Mouse (Mus musculus) heart, adult 9 months (tissue): ENCODE results near the gene Gm49342.
"Not testable (repeated sequence)": the region's sequence is repeated elsewhere in the genome, so short reads cannot be mapped to it uniquely, and the experiment has no call there.

ENCODE experiments used
- DNase-seq, 2 experiments: peaks; one replicate each; pipeline ENCODE4 v3.0.0; 2022; ENCODE audit warnings: low spot score in 2 of 2

Gm49342 gene

DNA sequence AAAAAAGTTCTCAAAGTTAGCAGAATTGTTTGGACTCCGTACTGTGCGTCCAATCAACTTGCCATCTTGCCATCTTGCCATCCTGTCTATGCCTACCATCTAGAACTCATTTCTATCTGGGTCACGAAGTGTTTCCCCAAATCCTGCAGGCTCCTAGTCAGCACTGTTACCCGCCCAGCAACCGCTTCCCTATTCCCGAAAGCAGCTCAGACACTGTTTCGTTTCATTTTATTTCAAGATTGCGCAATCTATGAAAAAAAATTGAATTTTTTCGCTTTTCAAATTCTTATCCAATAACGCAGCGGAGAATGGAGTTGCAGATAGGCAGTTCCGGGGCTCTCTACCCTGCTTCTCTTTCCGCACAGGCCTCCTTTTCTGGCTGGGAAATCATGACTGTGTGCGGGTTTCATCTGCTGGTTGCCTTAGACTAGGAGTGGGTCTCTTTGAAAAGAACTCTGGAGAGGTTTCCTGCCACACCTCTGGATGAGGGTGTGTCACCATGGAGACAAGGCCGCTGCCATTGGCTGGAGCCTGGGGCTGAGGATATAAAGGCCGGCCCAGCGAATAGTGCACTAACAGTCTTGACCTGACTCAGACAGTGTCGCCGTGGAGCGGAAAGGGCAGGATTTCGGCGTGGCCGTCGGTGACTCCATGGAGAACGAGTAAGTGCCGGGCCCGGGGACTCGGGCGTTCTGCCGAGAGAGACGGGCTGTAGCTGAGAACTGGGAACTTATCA, at the start of gene Gm49342:
Gm49342 (plus strand) TSS at position 586 of the 736 bp plus-strand sequence.
- DNase-seq: peak; percentile 97 to 98

DNA sequence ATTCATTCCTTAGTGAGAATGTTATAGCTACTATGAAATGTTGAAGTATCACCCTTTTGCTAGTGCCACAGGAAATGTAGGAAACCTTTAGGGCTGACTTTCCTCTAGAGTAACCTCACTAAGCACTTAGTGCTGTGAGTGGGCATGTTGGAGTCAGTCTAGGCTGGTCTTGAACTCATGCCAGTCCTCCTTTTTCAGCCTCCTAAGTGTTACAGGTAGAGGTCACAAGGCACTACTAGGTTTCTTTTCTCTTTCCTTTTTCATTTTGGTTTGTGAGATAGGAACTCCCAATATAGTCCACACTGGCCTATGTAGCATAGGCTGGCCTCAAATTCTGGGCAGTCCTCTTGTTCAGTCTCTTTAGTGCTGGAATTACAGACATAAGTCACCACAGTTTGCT, 48.9 kb upstream of the Gm49342 start:
- no peak for DNase-seq

DNA sequence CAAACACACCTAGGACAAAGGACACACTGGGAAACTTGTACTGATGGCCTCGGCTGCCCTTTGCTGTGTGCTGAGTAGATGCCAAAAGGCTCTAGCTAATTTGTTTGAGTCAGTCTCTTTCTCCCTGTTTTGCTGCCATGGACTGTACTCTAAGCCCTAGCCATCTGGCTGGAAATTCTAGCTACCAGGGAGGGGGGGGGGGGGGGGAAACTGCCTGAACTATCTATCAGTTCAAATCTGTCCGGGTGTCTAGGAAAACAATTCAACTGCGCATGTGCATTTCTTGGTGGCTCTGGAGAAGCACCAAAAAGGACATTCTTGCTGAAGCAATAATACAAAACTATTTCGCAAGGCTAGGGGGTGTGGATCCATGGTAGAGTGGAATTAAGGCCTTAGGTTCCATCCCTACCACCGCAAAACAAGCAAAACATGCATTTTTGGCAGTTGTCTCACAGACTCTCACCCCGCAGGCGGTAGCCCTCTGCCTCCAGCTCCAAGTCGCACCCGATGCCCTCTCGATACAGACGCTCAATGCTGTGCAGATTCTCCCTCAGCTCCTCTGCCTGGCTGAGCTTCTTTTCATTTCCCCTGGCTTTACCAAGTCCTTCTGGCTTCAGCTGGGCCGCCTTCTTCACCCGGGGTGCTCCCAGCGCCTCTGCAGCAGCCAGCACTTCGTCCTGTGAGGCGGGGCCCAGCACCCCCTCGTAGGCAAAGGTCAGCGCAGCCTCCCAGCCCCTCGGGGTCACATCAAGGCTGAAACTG, 48.2 kb upstream of the Gm49342 start:
- peak; percentile 87 to 88 for DNase-seq

DNA sequence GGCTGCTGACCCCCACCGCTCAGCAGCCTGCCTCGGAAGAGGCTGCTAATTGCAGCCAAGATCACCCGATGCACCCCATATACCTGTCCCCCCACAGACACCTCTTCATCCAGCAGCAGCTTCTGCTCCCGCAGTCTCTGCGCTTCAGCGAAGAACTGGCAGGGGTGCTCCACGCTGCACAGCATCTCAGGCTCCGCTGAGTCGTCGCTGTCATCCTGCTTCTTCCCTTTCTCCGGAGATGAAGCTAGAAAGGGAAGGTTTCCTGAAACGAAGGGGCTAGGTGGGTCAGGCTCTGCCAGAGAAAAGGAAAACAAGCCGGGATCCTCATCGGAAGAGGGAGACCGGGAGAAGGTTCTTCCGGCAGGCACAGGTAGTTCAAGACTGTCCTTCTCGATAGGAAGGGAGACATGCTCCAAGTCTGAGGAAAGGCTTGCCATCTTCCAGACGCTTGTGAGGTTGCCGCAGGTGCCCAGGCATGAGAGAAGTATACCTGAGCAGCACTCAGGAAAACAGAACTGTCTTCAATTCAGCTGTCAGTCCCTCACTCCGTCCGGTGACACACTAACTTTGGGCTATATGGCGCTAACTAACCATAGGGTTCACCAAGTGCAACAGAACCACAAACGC, 47.5 kb upstream of the Gm49342 start:
- DNase-seq: no peak

DNA sequence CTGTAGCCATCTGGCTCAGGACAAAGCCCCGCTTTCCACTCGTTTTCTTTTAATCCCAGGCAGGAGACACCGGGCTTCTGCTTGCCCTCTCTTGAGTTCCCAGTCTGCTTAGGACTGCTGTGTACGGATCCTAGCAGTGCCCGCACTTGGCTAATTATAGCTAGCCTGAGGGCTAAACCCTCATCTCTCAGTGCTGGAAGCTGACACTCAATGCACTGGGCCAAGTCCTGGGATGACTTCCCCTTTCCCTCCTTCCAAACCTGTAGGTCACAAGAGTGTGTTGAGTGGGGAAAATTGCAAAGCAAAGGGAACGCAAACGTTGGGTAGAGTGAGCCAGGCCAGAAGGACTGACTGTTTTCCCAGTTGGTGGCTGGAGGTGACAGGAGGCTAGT, 46.9 kb upstream of the Gm49342 start, which contains the start of gene Klhl33:
Klhl33 (minus strand) TSS at position 134 of the 392 bp plus-strand sequence.
- peak; percentile 32 to 46 for DNase-seq

DNA sequence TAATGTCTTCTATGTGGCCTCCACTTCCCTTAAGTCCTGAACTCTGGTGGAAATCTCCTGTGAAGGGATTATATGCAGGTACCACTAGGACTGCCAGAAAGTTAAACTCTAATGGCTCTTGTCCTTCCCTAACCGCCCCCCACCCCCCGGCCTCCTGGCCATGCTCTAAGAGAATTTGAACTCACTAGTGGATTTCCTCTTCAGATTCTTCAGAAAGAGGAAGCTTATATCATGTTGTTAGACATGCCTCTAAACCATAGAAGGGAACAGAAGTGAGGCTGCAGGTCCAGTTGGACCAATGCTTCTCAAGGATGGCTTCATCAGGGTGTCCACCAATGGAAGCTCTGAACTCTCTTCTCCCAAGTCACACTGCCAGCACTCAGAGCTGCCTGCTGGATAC, 46.3 kb upstream of the Gm49342 start:
- not testable (repeated sequence) for DNase-seq

DNA sequence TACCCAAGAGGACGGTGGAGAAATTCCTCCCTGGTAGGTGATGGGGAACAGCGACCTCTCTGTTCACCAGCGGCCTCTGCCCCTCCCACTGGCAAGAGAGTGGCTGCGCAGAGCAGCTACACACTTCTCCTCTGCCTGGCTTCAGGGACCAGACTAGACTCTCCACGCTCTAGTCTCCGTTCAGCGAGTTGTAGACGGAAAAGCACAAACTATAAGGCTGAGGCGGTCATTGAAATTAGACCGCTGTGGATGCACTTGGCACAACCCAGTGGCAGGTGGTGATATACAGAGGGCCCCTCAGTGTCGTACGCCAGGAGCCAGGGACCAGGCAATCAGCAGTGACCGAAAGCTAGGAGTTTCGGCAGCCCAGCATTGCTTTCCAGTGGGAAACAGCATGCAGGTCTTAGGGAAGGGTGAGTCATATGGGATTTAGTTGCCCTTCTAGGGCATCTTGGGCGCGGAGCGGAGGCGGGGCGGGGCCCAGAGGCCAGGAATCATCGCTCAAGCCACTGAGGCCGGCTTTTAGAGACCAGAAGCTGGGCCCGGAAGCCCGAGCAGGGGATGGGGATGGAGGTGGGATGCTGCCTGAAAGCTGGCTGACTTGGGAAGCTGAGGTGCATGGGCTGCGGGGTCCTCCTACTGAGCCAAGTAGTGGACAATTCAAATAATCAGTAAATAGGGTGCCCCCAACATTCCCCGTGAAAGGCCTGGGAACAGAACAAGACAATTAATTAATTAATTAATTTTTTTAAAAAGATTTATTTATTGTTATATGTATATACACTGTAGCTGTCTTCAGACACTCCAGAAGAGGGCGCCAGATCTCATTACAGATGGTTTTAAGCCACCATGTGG, 40.1 kb upstream of the Gm49342 start:
- no peak for DNase-seq

DNA sequence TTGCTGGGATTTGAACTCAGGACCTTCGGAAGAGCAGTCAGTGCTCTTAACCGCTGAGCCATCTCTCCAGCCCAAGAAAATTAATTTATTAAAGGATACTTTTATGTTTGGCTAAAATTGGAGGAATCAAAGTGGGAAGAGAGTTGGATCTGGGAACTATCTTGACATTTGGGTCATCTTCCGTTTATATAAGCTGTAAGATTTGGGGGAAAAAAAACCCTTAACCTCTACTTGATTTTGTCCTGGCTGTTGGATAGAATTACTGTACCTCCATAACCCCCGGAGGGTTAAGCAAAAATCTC, 39.5 kb upstream of the Gm49342 start:
- no peak for DNase-seq

DNA sequence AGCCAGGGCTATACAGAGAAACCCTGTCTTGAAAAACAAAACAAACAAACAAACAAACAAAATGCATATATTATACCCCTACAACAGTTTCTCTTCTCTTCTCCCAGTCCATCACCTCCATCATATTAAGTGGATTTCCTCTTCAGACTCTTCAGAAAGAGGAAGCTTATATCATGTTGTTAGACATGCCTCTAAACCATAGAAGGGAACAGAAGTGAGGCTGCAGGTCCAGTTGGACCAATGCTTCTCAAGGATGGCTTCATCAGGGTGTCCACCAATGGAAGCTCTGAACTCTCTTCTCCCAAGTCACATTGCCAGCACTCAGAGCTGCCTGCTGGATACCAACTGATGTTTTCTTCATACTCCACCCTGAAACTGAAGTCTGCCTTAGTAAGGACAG, 39.0 kb upstream of the Gm49342 start:
- DNase-seq: not testable (repeated sequence)

DNA sequence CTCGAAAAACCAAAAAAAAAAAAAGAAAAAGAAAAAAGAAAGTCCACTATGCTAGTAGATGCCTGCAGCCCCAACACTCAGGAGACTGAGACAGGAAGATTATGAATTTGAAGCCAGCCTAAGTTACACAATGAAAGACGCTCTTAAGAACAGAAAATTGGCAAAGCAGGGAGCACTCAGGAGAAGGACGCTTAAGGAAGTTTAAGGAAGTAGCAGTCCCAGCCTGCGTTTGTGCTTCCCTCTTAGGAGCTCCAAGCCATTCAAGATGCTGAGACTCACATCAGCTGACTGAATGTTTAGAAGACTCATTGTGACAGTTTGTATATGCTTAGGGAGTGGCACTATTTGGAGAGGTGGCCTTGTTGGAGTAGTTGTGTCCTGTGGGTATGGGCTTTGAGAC, 36.2 kb upstream of the Gm49342 start:
- no peak for DNase-seq

DNA sequence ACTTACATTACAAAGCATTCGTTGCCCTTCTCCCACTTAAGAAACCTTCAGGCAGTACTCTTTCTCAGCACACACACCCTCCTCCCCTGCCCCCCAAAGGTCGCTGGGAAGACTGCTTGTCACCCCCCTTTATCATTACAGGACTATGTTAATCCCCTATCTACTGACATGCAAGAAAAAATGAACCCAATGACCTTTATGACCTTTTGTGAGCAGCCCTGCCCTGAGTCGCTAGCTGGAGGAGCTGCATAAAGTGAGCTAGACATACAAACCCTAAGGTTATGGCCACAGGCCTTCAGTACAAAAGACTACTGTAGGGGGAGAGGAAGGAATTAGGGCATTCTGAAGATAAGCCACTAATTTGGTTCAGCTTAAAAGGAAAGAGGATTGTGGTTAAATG, 33.0 kb upstream of the Gm49342 start:
- no peak for DNase-seq

DNA sequence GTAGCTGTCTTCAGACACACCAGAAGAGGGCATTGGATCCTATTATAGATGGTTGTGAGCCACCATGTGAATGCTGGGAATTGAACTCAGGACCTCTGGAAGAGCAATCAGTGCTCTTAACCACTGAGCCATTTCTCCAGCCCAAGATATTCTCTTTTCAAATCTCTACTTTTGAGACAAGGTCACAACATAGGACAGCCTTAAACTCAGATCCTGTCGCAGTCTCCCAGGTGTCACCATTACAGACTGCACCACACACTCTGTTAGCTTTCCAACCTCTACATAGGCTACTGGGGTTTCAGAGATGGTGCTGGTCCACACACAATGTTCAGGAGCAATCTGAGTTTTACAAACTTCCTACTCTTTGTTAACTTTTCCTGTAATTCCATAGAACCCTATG, 20.9 kb upstream of the Gm49342 start:
- not testable (repeated sequence) for DNase-seq

DNA sequence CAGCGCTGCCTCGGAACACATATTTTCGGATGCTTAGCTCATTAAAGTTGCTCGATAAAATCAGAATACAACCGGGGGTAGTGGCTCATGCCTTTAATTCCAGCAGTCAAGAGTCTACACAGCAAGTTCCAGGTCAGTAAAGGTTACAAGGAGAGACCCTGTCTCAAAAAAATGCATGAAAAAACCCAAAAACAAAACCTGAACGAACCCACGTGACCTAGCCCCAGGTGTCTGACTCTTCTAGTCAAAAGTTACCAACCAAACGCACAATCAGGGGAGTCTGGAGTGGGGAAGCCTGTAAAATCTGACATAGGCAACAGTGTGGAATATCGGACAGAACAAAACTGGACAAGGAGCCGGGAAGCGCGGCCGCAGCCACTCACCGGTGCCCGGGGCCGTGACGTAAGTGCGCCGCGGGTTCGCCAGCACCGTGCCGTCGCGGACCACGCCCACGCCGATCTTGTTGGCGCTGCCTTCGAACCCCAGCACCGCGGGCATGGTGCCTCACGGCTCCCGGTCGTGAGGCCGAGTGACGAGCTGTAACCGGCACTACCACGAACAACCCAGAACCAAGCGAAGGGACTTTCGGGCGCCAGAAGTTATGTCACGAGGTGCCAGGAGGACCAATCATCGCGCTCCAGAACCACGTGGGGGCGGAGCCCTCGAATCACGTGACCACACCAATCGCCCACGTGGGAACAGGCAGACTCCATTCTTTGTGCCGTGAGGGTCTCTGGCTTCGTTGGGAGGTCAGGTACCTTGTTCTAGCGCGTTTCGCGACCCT, 19.8 kb upstream of the Gm49342 start, which contains the start of the genes Osgep and Apex1:
Osgep (minus strand) TSS at position 613 of the 784 bp plus-strand sequence.
Apex1 (plus strand) TSS at position 688 of the 784 bp plus-strand sequence.
- DNase-seq: peak; percentile 96 to 97

DNA sequence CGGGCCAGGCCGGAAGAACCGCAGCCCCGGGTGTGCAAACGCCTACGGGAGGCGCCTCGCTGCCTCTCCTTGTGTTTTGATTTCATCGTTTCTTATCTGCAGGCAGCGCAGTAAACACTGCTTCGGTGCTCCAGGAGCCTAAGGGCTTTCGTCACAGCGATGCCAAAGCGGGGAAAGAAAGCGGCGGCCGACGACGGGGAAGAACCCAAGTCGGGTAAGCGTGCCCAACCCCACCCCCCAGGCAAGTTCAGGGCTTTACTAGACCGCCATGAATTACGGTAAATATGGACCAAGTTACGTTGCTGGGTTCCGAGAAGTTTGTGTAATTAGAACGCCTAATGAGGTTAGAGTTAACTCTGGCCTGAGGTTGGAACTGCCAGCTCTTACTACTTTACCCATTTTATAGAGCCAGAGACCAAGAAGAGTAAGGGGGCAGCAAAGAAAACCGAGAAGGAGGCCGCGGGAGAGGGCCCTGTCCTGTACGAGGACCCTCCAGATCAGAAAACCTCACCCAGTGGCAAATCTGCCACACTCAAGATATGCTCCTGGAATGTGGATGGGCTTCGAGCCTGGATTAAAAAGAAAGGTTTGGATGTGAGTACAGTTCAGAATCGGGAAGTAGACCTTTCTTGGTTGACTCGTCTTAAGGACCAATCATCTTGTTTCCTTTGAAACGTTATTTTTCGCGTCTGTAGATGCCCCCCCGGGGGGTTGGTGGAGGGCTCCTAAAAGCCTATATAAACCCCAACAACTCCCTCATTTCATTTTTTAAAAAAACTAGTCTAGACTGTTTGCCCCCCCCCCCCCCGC, 19.0 kb upstream of the Gm49342 start:
- no peak for DNase-seq

DNA sequence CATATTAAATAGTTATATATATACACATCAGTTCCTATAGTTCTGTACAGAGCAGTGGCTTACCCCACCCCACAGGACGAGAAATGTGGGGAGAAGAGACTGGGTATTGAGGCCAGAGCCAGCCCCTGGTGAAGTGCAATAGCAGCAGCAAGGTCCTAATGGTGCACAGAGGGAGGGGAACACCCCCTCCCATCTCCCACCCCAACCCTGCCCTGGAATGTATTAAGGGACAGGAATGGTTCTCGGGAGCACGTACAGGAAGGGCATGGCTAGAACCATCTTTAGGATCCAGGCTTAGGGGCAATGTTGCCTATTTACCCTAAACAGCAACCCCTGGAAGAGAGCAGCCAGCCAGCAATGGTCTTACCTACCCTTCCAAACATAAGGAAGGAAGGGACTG, 17.0 kb upstream of the Gm49342 start:
- no peak for DNase-seq

DNA sequence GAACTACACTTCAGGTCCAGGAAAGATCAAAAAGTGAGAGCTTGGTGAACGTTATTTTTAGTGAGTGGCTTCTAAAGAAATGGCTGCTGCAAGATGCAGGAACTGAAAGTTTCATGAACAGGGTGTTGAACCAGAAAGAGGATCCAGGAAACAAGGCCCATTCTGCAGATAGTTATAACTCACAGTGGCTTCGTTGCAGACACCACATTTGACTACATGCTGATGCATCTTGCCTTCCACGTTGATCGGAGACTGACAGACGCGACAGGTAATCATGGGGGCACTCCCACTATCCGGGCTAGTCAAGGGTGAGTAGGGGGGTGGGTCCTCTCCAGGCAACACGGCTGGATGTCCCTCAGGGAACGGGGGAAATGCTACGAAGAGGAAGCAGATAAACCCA, 14.4 kb upstream of the Gm49342 start:
- DNase-seq: peak in 1 of 2 experiments; percentile 35

DNA sequence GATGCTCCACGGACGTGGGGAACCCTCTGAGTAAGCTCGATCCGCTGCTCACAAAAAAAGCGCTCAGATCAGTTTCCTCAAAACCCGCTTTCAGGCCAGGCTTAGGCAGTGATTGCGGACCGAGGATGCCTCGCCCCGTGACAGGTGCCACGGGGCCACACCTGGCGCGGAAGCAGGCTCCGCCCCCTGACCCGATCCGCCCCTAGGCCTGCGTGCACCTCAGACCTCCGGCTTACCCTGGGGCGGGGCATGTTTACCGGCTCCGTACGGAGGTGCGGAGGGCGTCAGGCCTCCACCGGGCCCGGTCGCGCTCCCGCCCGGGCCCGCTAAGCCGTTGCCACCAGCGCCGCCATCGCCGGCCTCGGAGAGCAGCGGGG, 14.0 kb upstream of the Gm49342 start:
- DNase-seq: no peak

DNA sequence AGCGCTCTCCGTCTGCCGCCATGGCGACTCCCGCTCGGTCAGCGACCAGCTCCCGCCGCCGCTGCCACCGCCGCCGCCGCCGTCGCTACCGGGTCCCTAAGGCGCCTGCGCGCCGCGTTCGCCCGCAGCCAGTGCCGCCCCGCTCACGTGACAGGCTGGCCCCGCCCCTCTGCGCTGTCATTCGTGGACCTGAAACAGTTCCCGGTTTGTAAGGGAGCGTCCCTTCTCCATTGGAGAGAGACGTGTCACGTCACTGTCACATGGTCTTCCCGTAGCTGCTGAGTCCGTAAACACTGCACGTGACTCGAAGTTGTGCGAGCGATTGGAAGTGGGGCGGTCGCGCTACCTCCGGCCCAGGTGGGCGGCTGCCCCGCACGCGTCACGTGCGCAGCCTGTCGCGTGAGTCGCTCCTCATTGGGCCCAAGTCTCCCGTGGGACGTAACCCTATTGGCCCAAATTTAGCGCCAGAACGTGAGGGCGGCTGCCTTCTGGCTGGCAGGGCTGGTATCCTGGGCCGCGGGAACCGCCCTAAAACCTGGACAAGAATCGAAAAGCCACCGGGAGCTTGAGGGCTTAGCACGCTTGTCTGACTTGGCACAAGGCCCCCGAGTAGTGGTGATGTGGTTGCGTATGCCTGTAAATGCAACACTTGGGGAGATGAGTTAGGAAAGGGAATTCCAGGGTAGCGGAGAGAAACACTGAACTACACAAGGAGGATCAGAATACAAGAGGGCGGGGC, 13.4 kb upstream of the Gm49342 start, which contains the start of the genes Pip4p1 and Pnp:
Pip4p1 (minus strand) TSS at position 103 of the 739 bp plus-strand sequence.
Pnp (plus strand) TSS at position 329 of the 739 bp plus-strand sequence.
- peak; percentile 100 for DNase-seq

DNA sequence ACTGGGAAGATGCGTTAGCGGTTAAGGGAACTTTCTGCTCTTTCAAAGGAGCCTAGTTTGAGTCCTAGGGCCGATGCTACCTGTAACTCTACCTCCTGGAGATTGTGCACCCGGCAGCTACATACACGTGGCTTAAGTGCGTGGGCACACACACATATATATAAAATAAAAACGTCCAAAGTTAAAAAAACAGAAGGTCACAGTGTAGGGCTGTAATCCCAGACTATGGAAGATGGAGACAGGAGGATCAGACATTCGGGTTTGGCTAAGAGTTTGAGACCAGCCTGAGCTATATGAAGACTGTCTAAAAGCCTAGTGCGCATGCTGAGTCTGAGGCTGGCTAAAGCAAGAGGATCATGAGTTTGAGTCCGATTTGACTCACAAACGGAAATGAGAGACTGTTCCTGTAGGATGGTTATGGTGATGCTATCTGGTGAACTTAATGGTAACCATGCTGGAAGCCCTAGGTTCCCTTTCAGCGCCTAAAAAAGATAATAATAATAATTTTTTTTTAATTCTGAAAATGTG, 12.8 kb upstream of the Gm49342 start:
- DNase-seq: no peak
